Mouse (Mus musculus): ENCODE data around the gene Psmd11.

- no peak for TF ChIP-seq FLI1 (IDR thresholded peaks at IDR 0.05; ENCODE audit: low read length)
- TF ChIP-seq GATA1 (IDR thresholded peaks at IDR 0.05; ENCODE audit: borderline replicate concordance, low read length): no peak
These were observed 36.9 kb upstream of the Psmd11 start for GRCm38 (mm10) chr11:80391407-80392120.

Data from megakaryocyte, embryonic 14.5 days (primary cell).